Mouse (Mus musculus) heart, postnatal 36 days (tissue): Measurements from ENCODE around the gene Ttll11. TPM values are rescaled to one million over a fixed set of nuclear protein-coding genes. Genes with fewer than 3 reads are reported as not detected.

Source experiments
- DNase-seq, 2 experiments: peaks; one replicate each; pipeline ENCODE4 v3.0.0; 2021 to 2022
- intact Hi-C: fragments of 180-260 bp; cut with DNase I; formaldehyde crosslinking; loops from one replicate; pipeline ENCODE4 v1.15.1; 2025
- total RNA-seq, 2 experiments: library from RNA; stranded (reverse); gene quantifications; 2 replicates each; pipeline ENCODE4 v1.2.3; 2021

The Ttll11 gene
- total RNA-seq, 2 experiments from 2014 or later: 1.1 to 2.5 TPM

DNA sequence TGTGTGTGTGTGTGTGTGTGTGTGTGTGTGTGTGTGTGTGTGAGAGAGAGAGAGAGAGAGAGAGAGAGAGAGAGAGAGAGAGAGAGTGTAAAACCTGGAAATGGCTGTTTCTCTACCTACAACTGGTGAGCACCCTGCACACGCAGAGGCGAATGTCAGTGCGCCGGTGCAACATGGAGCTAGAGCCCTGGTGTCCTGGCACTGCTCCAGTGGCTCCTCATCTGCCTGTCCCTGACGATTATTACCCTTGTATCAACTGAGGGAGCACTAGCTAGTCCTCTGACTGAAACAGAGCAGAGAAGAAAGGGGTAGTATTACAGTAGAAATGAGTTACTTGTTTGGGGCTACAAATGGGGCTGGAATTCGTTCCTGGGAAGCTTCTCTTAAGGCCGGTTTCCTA, 266.3 kb downstream of the Ttll11 start:
- no peak for DNase-seq
- intact Hi-C loops: no loop called here

DNA sequence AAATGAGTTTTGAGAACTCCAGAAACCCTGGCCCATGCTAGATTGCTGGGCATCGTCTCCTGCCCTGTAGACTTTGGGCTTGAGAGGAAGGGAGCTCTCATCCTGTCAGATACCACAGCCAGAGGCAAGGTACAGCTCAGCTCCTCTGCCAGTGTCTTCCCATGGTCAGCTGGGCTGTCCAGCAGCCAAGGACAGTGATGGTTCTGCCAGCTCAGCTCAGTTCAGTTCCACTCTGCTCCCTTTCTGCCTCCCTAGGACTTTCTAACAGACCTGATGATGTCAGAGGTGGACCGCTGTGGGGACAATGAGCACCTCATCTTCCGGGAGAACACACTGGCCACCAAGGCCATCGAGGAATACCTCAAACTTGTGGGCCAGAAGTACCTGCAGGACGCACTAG, 267.1 kb downstream of the Ttll11 start:
- no peak for DNase-seq
- intact Hi-C loops: no loop called here

GRCm38 (mm10) chr2:35703241-35703640, 276.5 kb downstream of the Ttll11 start:
- intact Hi-C loops: no loop called here
- no peak for DNase-seq

GRCm38 (mm10) chr2:35702608-35703007, 277.1 kb downstream of the Ttll11 start:
- intact Hi-C loops: no loop called here
- DNase-seq: no peak

DNA sequence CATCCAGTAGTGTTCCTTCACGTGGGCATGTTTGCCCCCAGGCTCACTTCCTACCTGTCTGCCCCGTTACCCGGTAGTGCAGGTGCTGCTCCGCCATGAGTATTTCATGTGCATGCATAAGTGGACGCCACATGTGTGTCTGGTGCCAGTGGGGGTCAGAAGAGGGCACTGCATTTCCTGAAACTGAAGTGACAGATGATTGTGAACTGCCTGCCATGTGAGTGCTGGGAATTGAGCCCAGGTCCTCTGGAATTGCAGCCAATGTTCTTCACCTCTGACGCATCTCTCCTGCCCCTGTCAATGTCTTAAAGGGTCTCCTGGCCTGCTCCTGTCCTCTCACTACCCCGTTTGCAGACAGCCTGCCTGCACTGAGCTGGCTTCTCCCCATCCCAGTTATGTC, 277.7 kb downstream of the Ttll11 start:
- intact Hi-C loops: no loop called here
- DNase-seq: no peak

Other genes with a start within 250 kb of the Ttll11 start
- 100 to 1,000 TPM; 662 to 685 TPM for gene Ndufa8, start 69.5 kb upstream of the Ttll11 start, total RNA-seq
- gene Morn5, start 69.5 kb upstream of the Ttll11 start, total RNA-seq: not detected
- 1 to 10 TPM; 5.5 to 9.0 TPM for gene Lhx6, start 125.5 kb upstream of the Ttll11 start, total RNA-seq
- gene Mrrf, start 156.5 kb upstream of the Ttll11 start, total RNA-seq: 10 to 100 TPM; 43.4 to 43.7 TPM
- gene Rbm18, start 156.9 kb upstream of the Ttll11 start, total RNA-seq: 10 to 100 TPM; 32.7 to 38.0 TPM